Mouse (Mus musculus) heart, embryonic 12.5 days (tissue): ENCODE data around the gene Sigirr. TPM values are rescaled to one million over a fixed set of nuclear protein-coding genes. Genes with fewer than 3 reads are reported as not detected.
A peak's percentile ranks its signal among the peaks of the same experiment; 100 is the strongest.

Source experiments
- ATAC-seq: fragments of 200-750 bp; cut with Nextera tagmentation; 2 replicates; pipeline ENCODE4 v1.8.0; 2017; ENCODE audit warnings: moderate TSS enrichment, moderate library complexity; ENCODE audit not compliant: insufficient number of reproducible peaks, low FRiP score
- H3K27ac ChIP-seq: fragments of 300-500 bp; sonication (generic); 2 replicates; pipeline ENCODE4 v1.5.1; 2016; ENCODE audit warnings: mild to moderate bottlenecking, moderate library complexity; ENCODE audit not compliant: poor library complexity, severe bottlenecking
- H3K27me3 ChIP-seq: fragments of 300-500 bp; sonication (generic); replicated peaks from 2 replicates; pipeline ENCODE4 v1.6.1; 2016; ENCODE audit warnings: mild to moderate bottlenecking, moderate library complexity
- H3K36me3 ChIP-seq: fragments of 300-500 bp; sonication (generic); 2 replicates; pipeline ENCODE4 v1.6.1; 2016; ENCODE audit warnings: mild to moderate bottlenecking, moderate library complexity
- H3K4me1 ChIP-seq: fragments of 300-500 bp; sonication (generic); replicated peaks from 2 replicates; pipeline ENCODE4 v1.6.1; 2016; ENCODE audit warnings: mild to moderate bottlenecking
- H3K4me2 ChIP-seq: fragments of 300-500 bp; sonication (generic); 2 replicates; pipeline ENCODE4 v1.6.1; 2016; ENCODE audit warnings: mild to moderate bottlenecking, moderate library complexity
- H3K4me3 ChIP-seq: fragments of 300-500 bp; sonication (generic); 2 replicates; pipeline ENCODE4 v1.5.1; 2016; ENCODE audit warnings: mild to moderate bottlenecking
- H3K9ac ChIP-seq: fragments of 300-500 bp; sonication (generic); 2 replicates; pipeline ENCODE4 v1.6.1; 2016; ENCODE audit warnings: mild to moderate bottlenecking, moderate library complexity
- H3K9me3 ChIP-seq: fragments of 300-500 bp; sonication (generic); replicated peaks from 2 replicates; pipeline ENCODE4 v1.6.1; 2016; ENCODE audit warnings: mild to moderate bottlenecking, moderate library complexity
- WGBS: fragments of 180-500 bp; shearing (Covaris S2); methylation state at CpG from one replicate; pipeline ENCODE4 v1.1.7; 2016; 5-methylcytosine and 5-hydroxymethylcytosine counted together
- polyA plus RNA-seq: library from polyadenylated mRNA; unstranded; fragments of >200 nt; fragmentation: Nextera tagmentation; extraction: Ambion mirVana; gene quantifications from 2 replicates; pipeline ENCODE4 v1.2.1, GENCODE M21; 2016

Sigirr gene
- polyA plus RNA-seq, 1 experiment from 2014 or later, result 2.9 TPM

GRCm38 (mm10) chr7:141060426-141061242, 39.7 kb downstream of the Sigirr start, which contains the start of gene B4galnt4:
Gene B4galnt4 (plus strand): TSS chr7:141061104.
- no peak within 1 kb of the TSS for H3K27ac ChIP-seq

GRCm38 (mm10) chr7:141059929-141060328, 40.4 kb downstream of the Sigirr start:
- 67% methylated on average over 2 of the region's 2 CpGs for WGBS
- Histone ChIP-seq H3K4me2 (peak overlapping the region; percentile 88), H3K4me3 (peak overlapping the region; percentile 59; the same call in 1 of the 2 replicates), H3K27me3 (peaks cover 88% of the 10 kb centered on the region), H3K9ac (no peak overlapping the region), H3K9me3 (no peaks in the 10 kb centered on the region), H3K4me1 (0 out of 2 replicates have a peak, but pooled peaks cover 8% of the 10 kb centered on the region), H3K27ac (no peak overlapping the region), H3K36me3 (no peaks in the 10 kb centered on the region)
- no peak for ATAC-seq

More at GRCm38 (mm10) chr7:141060426-141061242, 39.7 kb downstream of the Sigirr start, which contains the start of gene B4galnt4:
- Histone ChIP-seq H3K9me3 (no peaks in the 10 kb centered on the region), H3K36me3 (no peaks in the 10 kb centered on the region), H3K4me3 (peak within 1 kb of the TSS; percentile 59), H3K4me2 (peak within 1 kb of the TSS; percentile 88), H3K27me3 (peaks cover 90% of the 10 kb centered on the region), H3K4me1 (0 out of 2 replicates have a peak, but pooled peaks cover 8% of the 10 kb centered on the region), H3K9ac (peak within 1 kb of the TSS; percentile 55)
- under 1% methylated on average over 64 of the region's 72 CpGs for WGBS
- peak; percentile 67 for ATAC-seq

- Histone ChIP-seq H3K27me3 (peaks cover 85% of the 10 kb centered on the region), H3K27ac (no peak overlapping the region), H3K4me2 (no peak overlapping the region), H3K36me3 (no peaks in the 10 kb centered on the region), H3K4me3 (no peak overlapping the region), H3K9ac (no peak overlapping the region), H3K4me1 (0 out of 2 replicates have a peak, but pooled peaks cover 8% of the 10 kb centered on the region), H3K9me3 (no peaks in the 10 kb centered on the region)
- no peak for ATAC-seq
- WGBS, result 80% methylated on average over 14 of the region's 14 CpGs
Observed at GRCm38 (mm10) chr7:141058601-141059341, 41.6 kb downstream of the Sigirr start.

GRCm38 (mm10) chr7:141057541-141057940, 42.8 kb downstream of the Sigirr start:
- peaks cover 75% of the 10 kb centered on the region for H3K27me3 ChIP-seq

GRCm38 (mm10) chr7:141056976-141057375, 43.4 kb downstream of the Sigirr start:
- 0 out of 2 replicates have a peak, but pooled peaks cover 8% of the 10 kb centered on the region for H3K4me1 ChIP-seq
- H3K4me2 ChIP-seq, result no peak overlapping the region
- peaks cover 70% of the 10 kb centered on the region for H3K27me3 ChIP-seq
- no peak overlapping the region for H3K4me3 ChIP-seq
- WGBS, result 82% methylated on average over 6 of the region's 6 CpGs
- no peak overlapping the region for H3K9ac ChIP-seq
- no peak overlapping the region for H3K27ac ChIP-seq
- H3K36me3 ChIP-seq, result no peaks in the 10 kb centered on the region
- ATAC-seq, result no peak
- no peaks in the 10 kb centered on the region for H3K9me3 ChIP-seq

More at GRCm38 (mm10) chr7:141057541-141057940, 42.8 kb downstream of the Sigirr start:
- Histone ChIP-seq H3K9me3 (no peaks in the 10 kb centered on the region), H3K36me3 (no peaks in the 10 kb centered on the region), H3K27ac (no peak overlapping the region), H3K4me2 (no peak overlapping the region), H3K4me1 (0 out of 2 replicates have a peak, but pooled peaks cover 8% of the 10 kb centered on the region), H3K9ac (no peak overlapping the region), H3K4me3 (no peak overlapping the region)
- ATAC-seq, result no peak
- WGBS, result 69% methylated on average over 1 of the region's 1 CpGs

- Histone ChIP-seq H3K4me3 (no peak overlapping the region), H3K4me2 (no peak overlapping the region), H3K4me1 (0 out of 2 replicates have a peak, but pooled peaks cover 3% of the 10 kb centered on the region), H3K36me3 (no peaks in the 10 kb centered on the region), H3K27ac (no peak overlapping the region), H3K9ac (no peak overlapping the region), H3K27me3 (peaks cover 62% of the 10 kb centered on the region), H3K9me3 (no peaks in the 10 kb centered on the region)
- no peak for ATAC-seq
- 74% methylated on average over 4 of the region's 4 CpGs for WGBS
Observed at GRCm38 (mm10) chr7:141055785-141056184, 44.6 kb downstream of the Sigirr start.

GRCm38 (mm10) chr7:141052421-141052820, 48.0 kb downstream of the Sigirr start:
- WGBS, result 81% methylated on average over 2 of the region's 2 CpGs

GRCm38 (mm10) chr7:141052016-141052415, 48.4 kb downstream of the Sigirr start:
- H3K4me3 ChIP-seq, result no peak overlapping the region
- no peak overlapping the region for H3K27ac ChIP-seq
- ATAC-seq, result no peak
- no peaks in the 10 kb centered on the region for H3K36me3 ChIP-seq
- no peaks in the 10 kb centered on the region; the same call in 1 of the 2 replicates for H3K9me3 ChIP-seq
- 86% methylated on average over 4 of the region's 4 CpGs for WGBS
- peaks cover 16% of the 10 kb centered on the region for H3K4me1 ChIP-seq
- peaks cover 28% of the 10 kb centered on the region; the same call in 1 of the 2 replicates for H3K27me3 ChIP-seq
- H3K4me2 ChIP-seq, result no peak overlapping the region
- no peak overlapping the region for H3K9ac ChIP-seq

More at GRCm38 (mm10) chr7:141052421-141052820, 48.0 kb downstream of the Sigirr start:
- Histone ChIP-seq H3K9me3 (no peaks in the 10 kb centered on the region; the same call in 1 of the 2 replicates), H3K4me3 (no peak overlapping the region), H3K4me2 (no peak overlapping the region), H3K4me1 (peaks cover 12% of the 10 kb centered on the region), H3K9ac (no peak overlapping the region), H3K27ac (no peak overlapping the region), H3K36me3 (no peaks in the 10 kb centered on the region), H3K27me3 (peaks cover 30% of the 10 kb centered on the region; the same call in 1 of the 2 replicates)
- no peak for ATAC-seq

GRCm38 (mm10) chr7:141051060-141051685, 49.2 kb downstream of the Sigirr start:
- peaks cover 19% of the 10 kb centered on the region for H3K4me1 ChIP-seq
- H3K4me2 ChIP-seq, result no peak overlapping the region
- no peak for ATAC-seq
- peaks cover 31% of the 10 kb centered on the region; the same call in 1 of the 2 replicates for H3K27me3 ChIP-seq
- WGBS, result 45% methylated on average over 17 of the region's 17 CpGs
- H3K9ac ChIP-seq, result no peak overlapping the region
- no peaks in the 10 kb centered on the region; the same call in 1 of the 2 replicates for H3K9me3 ChIP-seq
- no peak overlapping the region for H3K27ac ChIP-seq
- no peaks in the 10 kb centered on the region for H3K36me3 ChIP-seq
- no peak overlapping the region for H3K4me3 ChIP-seq

GRCm38 (mm10) chr7:141049326-141049725, 51.0 kb downstream of the Sigirr start:
- Histone ChIP-seq H3K4me2 (no peak overlapping the region), H3K9me3 (no peaks in the 10 kb centered on the region; the same call in 1 of the 2 replicates), H3K9ac (no peak overlapping the region), H3K36me3 (no peaks in the 10 kb centered on the region), H3K4me1 (peaks cover 19% of the 10 kb centered on the region), H3K4me3 (no peak overlapping the region), H3K27me3 (peaks cover 19% of the 10 kb centered on the region; the same call in 1 of the 2 replicates), H3K27ac (no peak overlapping the region)
- ATAC-seq, result no peak
- WGBS, result 67% methylated on average over 2 of the region's 2 CpGs
